Mouse (Mus musculus) v-Abl transformed pro-B cells (cell line): ENCODE data around the gene Man1c1.

Experiments used
- in situ Hi-C, 2 experiments: fragments of 400-800 bp; cut with MboI; formaldehyde crosslinking; loops; one replicate each; pipeline ENCODE4 v1.15.1; 2025; ENCODE audit not compliant: unreplicated experiment in 2 of 2

Gene Man1c1

DNA sequence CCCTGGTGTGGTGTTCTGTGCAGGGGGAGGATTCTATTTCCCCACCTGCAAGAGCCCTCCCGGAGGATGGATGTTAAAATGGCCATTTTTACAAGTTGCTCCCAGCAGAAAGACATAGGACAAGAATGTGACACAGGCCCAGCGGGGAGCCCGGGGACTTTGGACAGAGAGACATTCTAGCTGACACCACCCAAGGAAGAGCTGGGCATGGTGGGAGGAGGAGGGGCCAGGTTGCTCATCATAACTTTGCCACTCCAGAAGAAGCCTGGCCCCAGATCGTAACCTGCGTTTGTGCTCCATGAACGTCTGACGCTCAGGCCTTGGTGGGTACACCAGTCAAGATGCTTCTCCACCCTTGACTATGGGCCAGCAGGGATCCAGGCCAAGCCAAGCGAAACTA lies 143.4 kb downstream of the Man1c1 start:
- in situ Hi-C loops, result loop anchor here in 1 of 2 experiments (10.0 kb wide), 1 partner anchor 244 kb away; no protein-coding TSS in a partner anchor

DNA sequence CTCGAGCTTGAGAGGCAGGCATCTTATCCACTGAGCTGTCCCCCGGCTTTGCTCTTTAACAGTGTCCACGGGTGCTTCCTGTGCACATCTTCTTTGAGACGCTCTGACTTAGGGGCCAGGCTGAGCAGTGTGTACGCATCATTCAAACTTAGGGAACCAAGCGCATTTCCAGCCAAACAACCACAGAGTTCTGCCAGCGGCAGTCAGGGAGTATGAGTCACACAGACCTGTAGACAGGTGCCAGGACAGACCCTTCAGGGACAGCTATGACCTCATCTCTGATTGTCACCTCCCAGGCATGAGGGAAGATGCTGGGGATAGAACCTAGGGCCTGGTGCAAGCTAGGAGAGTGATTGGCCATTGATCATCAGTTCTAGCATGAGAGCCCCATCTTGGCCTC lies 144.9 kb downstream of the Man1c1 start:
- in situ Hi-C loops, result no loop called here

DNA sequence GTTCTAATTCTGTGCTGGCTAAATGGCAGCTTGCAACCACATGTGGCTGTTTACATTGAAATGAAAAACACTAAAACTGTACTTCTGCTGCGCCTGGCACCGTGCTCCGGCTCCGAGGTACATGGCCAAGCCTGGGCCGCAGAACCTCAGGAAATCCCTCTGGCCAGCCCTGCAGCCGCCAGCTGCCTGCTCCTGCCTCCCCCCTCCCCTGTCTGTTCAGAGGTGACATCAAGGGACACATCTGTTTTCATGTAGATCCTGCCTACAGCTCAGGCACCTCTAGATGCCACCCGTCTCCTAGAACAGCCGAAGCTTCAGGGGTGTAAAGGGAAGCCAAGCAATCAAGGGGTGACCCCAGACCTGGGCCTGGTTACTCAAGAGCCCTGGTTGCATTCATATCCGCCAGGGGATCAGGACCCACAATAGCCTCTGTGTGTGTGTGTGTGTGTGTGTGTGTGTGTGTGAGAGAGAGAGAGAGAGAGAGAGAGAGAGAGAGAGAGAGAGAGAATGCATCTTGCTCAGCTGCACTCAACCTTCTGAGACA lies 145.4 kb downstream of the Man1c1 start:
- in situ Hi-C loops, result no loop called here

DNA sequence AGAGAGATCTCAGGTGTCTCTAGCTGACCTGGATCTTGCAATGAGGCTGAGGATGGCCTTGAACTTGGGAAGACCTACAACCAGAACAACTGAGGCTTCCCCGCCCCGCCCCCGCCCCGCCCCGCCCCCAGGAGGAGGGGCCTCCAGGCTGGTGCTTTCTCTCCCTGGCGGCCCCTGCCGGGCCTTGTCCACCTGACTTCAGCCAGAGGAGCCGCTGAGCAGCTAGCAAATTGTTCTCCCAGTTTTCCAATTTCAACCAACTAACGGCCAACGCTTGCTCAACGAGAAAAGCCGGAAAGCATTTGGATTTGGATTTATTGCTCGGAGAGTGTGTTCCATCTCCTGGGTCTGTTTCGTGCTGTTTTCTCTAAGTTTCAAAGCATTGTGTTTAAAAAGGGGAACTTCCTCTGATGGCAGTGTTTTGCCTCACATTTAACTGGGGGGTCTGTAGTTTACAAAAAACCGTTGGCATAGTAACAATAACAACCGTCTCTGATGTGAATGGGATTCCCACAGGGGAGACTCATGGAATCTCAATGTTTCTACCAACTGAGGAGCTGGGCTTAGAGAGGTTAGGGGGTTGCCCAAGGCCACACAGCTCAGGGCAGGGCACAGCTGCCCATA lies 146.4 kb downstream of the Man1c1 start:
- in situ Hi-C loops, result no loop called here

DNA sequence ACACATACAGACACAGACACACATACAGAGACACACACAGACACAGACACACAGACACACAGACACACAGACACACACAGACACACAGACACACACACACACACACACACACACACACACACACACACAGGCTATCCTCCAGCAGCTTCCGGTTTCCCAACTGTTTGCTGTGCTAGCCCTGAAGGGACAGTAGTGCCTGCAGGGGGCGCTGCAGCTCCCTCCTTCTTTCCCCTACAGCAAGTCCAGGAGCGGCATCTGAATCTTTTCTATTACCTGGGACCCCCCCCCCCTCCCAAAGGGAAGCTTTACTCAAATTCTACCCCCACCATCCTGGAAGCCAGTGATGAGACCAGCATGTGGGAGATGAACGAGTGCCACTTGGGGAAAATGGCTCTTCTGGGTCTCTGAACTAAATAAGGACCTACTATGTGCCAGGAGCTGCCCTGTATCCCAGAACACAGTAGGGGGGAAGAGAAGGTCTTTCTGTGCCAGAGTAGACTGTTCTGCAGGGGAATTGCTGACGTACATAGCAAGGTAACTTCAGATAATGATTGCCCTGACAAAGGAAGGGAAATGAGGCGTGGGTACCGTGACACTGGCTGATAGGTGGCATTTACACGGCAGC lies 148.0 kb downstream of the Man1c1 start:
- in situ Hi-C loops, result no loop called here

DNA sequence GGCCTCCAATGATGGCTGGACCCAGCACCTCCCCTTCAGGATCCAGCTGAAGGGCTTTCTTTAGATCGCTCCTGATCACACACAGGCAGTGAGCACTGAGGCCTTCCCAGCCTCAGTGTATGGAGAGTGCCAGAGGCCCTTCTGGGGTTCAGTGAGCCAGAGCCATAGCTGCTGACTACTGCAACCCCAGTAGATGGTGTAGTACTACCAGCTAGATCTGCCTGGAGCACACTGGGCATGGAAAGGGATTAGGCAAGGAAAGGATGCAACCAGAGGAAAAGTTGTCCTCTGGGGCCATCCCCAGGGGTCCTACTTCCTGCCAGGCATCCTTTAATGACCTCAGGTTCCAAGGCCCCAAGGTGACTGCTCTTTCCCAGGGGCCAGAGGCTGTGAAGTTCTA lies 150.5 kb downstream of the Man1c1 start:
- in situ Hi-C loops, result no loop called here

DNA sequence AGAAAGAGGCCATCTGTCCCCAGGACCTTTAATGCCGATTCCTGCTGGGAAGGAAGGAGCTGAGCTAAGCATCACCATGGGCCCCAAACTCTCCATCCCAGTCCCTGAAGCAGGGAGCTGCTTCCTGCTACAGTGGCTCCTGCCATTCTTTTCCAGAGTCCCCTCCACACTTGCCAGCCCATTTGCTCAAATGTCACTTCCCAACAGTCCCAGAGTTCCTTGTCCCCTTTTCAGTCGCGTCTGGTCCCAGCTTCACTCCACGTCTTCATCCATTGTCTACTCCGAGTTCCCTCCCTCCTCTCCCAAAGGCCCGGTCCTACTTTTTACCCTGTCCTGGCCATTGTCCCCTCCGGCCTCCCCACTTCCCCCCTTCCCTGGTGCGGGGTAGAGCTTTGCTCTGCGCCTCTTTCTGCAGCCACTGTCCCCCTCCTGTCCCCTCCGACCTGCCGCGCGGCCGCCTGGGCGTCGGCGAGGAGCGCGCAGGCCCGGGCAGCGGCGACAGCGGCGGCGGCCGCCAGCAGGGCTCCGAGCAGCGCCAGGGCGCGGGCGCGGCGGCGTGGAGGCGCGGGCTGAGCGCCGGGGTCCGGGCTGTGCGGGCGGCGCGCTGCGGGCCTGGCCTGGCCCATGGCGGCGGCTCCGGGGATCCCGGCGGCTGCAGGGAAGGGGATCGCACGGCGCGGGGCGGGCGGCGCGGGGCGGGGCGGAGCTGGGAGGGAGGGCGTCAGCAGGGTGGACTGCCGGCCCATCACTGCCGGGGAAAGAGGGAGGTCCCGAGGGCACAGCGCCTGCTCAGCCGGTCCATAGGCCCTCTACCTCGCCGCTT lies 152.4 kb downstream of the Man1c1 start, which contains the start of gene Selenon:
Gene Selenon (minus strand): TSS at position 673 of the 823 bp plus-strand sequence.
- in situ Hi-C loops, result no loop called here

DNA sequence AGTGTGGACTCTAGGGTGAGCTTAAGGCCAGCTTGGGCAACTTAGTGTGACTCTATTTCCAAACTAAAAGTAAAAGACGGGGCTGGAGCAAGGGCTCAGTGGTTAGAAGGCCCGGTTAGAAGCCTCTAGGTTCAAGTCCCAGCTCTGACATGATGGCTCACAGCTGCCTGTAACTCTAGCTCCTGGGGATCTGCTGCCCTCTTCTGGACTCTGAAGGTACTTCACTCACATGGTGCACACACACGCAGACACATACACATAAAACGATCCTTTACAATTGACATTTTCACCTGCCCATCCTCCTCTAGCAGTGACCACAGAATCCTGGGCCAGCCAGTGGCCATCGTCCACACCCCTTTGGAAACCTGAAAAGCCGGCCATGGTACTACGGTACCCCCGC lies 154.2 kb downstream of the Man1c1 start:
- in situ Hi-C loops, result loop anchor here in 1 of 2 experiments (10.0 kb wide), 1 partner anchor 325 kb away; no protein-coding TSS in a partner anchor

DNA sequence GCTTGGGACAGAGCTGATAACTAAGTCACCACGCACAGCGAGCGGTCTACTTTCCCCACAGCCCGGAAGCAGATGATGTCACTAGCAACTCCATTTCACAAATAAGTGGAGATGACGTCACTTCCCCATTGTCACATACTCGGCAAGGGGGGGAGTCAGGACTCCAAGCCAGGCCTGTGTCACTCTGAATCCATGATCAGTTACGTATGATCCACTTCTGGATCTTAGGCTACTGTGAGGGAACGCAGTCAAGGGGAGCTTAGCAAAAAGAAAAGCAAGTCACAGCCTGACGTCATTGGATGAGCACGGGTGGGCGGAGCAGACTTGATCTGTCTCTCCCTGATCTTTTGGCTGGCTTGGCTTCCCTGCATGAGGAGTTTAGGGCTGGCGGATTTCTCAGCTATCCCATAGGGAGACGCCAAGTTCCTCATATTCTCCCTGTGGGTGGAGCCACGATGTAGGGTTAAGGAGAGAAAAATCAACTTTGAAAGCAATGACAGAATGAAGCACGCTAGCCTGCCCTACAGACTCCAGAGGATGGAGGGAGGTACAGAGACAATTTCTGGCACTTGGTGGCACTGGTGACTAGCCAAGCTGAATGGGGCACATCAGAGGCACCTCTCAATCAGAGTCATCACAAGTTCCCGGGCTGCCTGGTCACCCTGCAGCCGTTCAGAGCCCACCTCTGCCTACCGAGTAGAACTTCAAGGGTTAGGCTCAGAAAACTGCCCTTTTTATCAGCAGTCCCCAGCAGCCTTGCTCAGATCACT lies 155.7 kb downstream of the Man1c1 start:
- in situ Hi-C loops, result loop anchor here in 1 of 2 experiments (10.0 kb wide), 1 partner anchor 326 kb away; no protein-coding TSS in a partner anchor

DNA sequence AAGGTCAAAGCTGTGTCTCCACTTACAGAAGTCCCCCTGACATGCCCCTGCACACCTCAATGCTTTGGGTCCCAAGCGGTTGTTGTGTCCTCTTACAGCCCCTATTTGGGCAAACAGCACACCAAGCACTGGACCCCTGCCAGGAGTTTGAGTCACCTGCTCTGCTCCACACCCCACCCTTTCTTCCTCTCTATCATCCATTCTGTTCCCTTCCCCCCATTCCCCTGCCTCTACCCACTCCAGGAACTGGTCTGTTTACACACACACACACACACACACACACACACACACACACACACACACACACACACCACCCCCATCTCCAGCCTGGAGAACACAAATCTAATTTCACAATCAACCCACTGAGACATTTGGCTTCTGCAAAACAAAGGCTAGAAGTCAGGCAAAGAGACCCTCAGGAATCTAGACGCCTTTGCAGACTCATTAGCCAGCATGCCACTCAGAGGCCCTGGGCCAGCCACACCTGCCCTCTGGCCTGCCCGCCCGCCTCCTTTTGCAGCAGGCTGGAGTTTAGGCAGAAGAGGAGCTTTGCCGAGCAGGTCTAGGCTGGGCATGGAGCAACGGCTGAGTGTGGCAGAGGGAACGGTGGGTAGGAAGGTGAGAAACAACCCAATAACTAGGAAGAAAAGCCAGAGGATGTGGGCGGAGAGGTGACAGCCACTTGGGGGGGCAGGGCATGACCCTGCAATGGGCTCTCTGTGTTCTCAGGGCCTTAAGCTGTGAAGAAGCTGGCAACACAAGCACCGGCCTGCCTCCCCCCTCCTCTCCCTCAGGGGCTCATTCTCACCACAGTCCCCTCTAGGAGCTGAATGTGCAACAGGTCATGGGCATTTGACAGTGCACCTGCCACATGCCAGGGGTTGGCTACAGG lies 157.0 kb downstream of the Man1c1 start:
- in situ Hi-C loops, result loop anchor here in 1 of 2 experiments (10.0 kb wide), 1 partner anchor 328 kb away; no protein-coding TSS in a partner anchor

DNA sequence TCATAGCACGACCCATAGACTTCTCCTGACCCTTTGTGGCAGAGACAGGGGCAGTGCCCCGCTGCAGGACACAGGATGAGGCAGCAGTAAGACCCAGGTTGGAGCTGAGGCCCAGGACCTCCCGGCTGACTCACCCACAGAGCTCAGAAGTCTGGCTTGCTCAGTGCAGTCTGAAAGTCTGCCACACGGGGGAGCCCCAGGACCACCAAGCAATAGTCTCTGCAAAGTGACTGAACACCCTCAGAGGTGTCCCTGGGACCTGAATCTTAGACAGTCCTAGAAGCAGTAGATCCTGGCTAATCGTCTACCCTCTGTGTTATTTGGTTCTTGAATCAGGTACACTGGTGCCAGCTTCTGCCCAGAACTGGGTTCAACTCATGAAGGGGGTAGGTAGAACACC lies 160.8 kb downstream of the Man1c1 start:
- in situ Hi-C loops, result loop anchor here (5.0 to 10.0 kb wide), 6 partner anchors 39 to 334 kb away; no protein-coding TSS in a partner anchor

DNA sequence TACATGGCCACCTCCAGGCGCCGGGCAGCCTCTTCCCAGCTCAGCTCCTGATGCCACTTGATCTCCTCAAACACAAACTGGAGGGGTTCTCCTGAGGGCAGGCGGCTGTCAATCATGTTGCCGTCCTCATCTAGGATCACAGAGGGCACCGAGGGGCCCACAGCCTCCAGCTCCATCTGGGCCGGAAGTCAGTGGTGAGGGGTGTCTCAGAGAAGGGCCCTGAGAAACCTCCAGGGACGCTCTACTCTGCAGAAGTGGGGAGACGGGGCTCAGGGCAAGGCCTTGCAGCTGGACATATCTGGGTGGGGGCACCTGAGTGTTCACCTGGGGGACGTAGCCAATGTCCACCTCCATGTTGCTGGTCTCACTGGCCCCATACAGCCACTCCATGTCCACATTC lies 161.4 kb downstream of the Man1c1 start:
- in situ Hi-C loops, result loop anchor here (5.0 to 10.0 kb wide), 6 partner anchors 40 to 335 kb away; no protein-coding TSS in a partner anchor

DNA sequence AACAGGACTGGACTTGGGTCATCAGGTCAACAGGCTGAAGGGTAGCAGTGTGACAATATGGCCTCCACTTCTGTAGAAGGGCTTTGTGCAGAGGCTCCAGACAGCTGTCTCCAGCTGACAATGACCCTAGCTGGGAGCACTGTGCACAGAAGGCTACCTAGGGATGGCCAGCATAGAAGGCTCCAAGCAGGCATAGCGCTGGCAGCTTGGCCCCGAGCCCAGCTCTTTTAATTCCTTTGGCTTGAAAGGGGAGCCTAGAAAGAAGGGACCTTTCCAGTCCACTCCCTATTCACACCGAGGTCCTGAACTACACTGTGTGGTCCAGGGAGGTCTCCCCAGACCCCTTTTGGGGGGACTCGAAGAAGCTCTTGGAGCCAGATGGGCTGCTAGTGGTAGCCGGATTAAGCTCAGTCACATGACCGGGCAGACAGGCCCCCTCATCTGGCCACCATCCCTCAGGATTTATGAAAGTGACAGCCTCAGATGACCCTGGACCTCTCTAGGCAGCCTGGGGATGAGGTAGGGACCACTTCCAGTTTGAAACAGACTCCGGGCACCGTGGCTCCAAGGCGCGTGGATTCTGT lies 165.0 kb downstream of the Man1c1 start:
- in situ Hi-C loops, result no loop called here

DNA sequence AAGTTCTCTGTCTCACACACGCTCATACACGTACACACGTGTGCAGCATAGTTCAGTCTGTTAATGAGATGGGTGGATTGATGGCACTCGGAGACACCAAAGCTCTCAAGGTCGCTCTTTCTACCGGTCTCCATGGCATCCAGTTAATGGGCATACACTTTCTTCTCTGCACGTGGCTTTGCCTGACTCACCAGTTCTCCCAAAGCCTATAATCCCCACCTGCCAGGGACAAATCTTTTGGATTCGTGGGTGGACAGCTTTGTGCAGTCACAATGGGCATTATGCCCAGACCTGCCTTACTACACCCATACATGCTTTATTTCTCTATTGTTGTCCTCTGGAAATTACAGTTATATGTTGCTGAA lies 168.3 kb downstream of the Man1c1 start:
- in situ Hi-C loops, result no loop called here

DNA sequence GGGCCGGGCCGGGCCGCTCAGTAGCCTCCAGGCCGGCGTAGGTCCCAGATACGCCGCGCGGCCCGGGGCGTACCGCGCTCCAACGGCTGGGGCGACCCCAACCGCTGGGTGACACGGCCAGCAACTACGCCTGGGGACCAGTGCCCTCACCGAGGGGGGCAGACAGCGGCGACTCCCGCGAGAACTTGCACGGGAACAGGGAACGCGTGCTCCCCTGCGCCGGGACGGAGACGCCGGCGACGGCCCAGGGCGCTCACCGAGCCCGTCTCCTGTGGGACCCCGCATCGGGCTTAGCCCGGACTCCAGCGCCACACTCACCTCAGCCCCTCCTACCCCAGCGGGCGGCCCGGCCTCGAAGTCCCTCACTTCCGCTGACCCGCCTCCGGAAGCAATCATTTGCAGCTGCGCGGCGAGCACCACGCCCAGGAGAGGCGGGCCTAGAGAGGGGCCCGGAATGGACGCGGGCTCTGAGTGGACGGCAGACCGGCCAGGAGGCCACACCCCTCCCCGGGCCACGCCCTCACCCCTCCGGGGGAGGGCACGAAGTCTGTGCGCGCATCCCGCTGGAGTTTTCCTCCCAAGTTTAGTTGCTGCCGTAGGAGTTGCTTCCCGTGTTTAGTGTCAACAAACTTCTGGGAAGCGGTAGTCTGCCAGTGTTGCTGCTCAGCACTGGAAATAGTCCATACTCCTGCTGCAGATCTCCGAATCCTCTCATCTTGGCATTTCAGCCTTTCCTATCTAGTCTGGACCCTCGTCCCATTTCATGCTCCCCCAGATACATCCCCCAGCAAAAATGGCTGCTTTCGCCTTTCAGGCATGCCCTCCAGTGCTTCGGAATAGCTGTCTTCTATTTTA lies 168.9 kb downstream of the Man1c1 start, which contains the start of gene Mtfr1l:
Gene Mtfr1l (minus strand): TSS at position 456 of the 855 bp plus-strand sequence.
- in situ Hi-C loops, result no loop called here

DNA sequence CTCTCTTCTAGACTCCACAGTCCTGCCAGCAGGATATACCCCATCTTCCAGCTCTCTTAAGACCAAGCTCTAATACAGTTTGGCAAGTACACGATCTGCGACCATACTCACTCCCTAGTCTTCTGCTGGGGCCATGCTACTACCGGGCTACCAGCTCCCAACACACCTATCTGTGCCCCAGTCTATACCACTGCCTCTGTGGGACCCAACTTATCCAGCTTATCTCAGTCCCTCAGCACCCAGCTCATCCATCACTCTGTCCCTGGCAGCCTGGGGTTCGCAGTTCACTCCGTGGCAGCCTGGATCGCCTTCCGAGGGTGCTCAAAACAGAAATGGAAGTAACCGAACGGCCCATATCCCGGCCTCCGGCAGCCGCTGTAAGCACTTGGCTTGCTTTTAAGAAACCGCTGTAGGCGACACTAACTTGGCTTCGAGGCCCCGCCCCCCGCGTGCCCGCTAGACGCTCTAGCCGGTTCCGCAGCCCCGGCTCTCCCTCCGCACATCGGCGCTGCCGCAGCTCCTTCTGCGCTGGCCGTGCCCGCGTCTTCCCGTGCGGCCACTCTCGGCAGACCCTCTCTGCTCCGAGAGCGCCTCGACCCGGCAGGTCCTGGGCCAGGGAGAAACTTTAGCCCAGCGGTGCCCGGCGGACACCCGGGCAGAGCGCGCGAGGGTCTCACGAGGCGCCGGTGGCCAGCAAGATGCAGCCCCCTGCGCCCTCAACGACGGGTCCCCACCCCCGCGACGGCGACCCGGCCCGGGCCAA lies 169.8 kb downstream of the Man1c1 start:
- in situ Hi-C loops, result no loop called here

DNA sequence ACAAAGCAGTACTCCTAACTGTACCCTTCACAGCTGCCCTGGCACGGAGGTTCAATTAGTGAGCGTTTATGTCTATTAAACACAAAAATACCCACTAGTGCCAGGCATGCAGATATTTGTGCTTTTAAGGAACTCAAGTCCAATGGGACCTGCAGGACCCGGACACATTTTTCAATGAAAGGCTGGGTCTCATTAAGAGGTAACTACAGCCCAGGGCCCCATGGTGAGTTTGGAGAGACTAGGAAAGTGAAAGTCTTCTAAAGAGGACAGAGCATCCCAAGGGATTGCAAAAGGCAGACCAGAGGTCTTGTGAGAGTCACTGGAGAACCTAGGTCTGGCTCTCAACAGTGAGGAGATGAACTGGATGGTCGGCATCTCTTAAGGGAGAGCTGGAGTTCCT lies 170.7 kb downstream of the Man1c1 start:
- in situ Hi-C loops, result no loop called here
